Mouse (Mus musculus) heart, embryonic 10.5 days (tissue): Measurements from ENCODE around the gene Cyb5d2. TPM values are rescaled to one million over a fixed set of nuclear protein-coding genes. Genes with fewer than 3 reads are reported as not detected.
A peak's percentile ranks its signal among the peaks of the same experiment; 100 is the strongest.
"Not testable (repeated sequence)": the region's sequence is repeated elsewhere in the genome, so short reads cannot be mapped to it uniquely, and the experiment has no call there.

Experiments used
- DNase-seq: peaks from one replicate; pipeline ENCODE4 v3.0.0-alpha.2; 2017; ENCODE audit warnings: low spot score
- H3K27ac ChIP-seq: fragments of 300-500 bp; sonication (generic); 2 replicates; pipeline ENCODE4 v1.5.1; 2016; ENCODE audit warnings: mild to moderate bottlenecking
- H3K27me3 ChIP-seq: fragments of 300-500 bp; sonication (generic); 2 replicates; pipeline ENCODE4 v1.6.1; 2016; ENCODE audit warnings: mild to moderate bottlenecking; ENCODE audit not compliant: poor library complexity, insufficient read depth, severe bottlenecking
- H3K36me3 ChIP-seq: fragments of 300-500 bp; sonication (generic); 2 replicates; pipeline ENCODE4 v1.6.1; 2016; ENCODE audit warnings: mild to moderate bottlenecking, moderate library complexity
- H3K4me1 ChIP-seq: fragments of 300-500 bp; sonication (generic); 2 replicates; pipeline ENCODE4 v1.6.1; 2016; ENCODE audit warnings: mild to moderate bottlenecking
- H3K4me3 ChIP-seq: fragments of 300-500 bp; sonication (generic); 2 replicates; pipeline ENCODE4 v1.5.1; 2016; ENCODE audit warnings: mild to moderate bottlenecking, moderate library complexity
- H3K9me3 ChIP-seq: fragments of 300-500 bp; sonication (generic); 2 replicates; pipeline ENCODE4 v1.6.1; 2016; ENCODE audit warnings: mild to moderate bottlenecking, moderate library complexity
- WGBS: fragments of 180-500 bp; shearing (Covaris S2); methylation state at CpG from one replicate; pipeline ENCODE4 v1.1.7; 2016; 5-methylcytosine and 5-hydroxymethylcytosine counted together
- polyA plus RNA-seq: library from polyadenylated mRNA; unstranded; fragments of >200 nt; fragmentation: Nextera tagmentation; extraction: Ambion mirVana; gene quantifications from 2 replicates; pipeline ENCODE4 v1.2.1, GENCODE M21; 2016

The Cyb5d2 gene
- polyA plus RNA-seq, 1 experiment from 2014 or later: 4.6 TPM

- 83% methylated on average over 3 of the region's 3 CpGs for WGBS
- DNase-seq: no peak
Observed at GRCm38 (mm10) chr11:72770324-72770723, 25.6 kb downstream of the Cyb5d2 start.

GRCm38 (mm10) chr11:72769061-72769460, 26.9 kb downstream of the Cyb5d2 start:
- Histone ChIP-seq H3K4me1 (no peaks in the 10 kb centered on the region), H3K27me3 (no peaks in the 10 kb centered on the region), H3K9me3 (no peaks in the 10 kb centered on the region), H3K4me3 (no peak overlapping the region), H3K36me3 (peaks cover 49% of the 10 kb centered on the region), H3K27ac (no peak overlapping the region)
- DNase-seq: no peak
- WGBS: 94% methylated on average over 3 of the region's 3 CpGs

More at GRCm38 (mm10) chr11:72770324-72770723, 25.6 kb downstream of the Cyb5d2 start:
- no peak overlapping the region for H3K4me3 ChIP-seq
- H3K27ac ChIP-seq: no peak overlapping the region
- no peaks in the 10 kb centered on the region for H3K4me1 ChIP-seq
- no peaks in the 10 kb centered on the region for H3K9me3 ChIP-seq
- no peaks in the 10 kb centered on the region for H3K27me3 ChIP-seq
- H3K36me3 ChIP-seq: peaks cover 41% of the 10 kb centered on the region

- Histone ChIP-seq H3K27ac (no peak overlapping the region), H3K36me3 (peaks cover 62% of the 10 kb centered on the region), H3K27me3 (no peaks in the 10 kb centered on the region), H3K4me3 (no peak overlapping the region), H3K4me1 (no peaks in the 10 kb centered on the region), H3K9me3 (no peaks in the 10 kb centered on the region)
- DNase-seq: no peak
- 87% methylated on average over 8 of the region's 8 CpGs for WGBS
Observed at GRCm38 (mm10) chr11:72767716-72768115, 28.2 kb downstream of the Cyb5d2 start.

GRCm38 (mm10) chr11:72764270-72764669, 31.7 kb downstream of the Cyb5d2 start:
- Histone ChIP-seq H3K4me1 (no peaks in the 10 kb centered on the region), H3K36me3 (peaks cover 81% of the 10 kb centered on the region), H3K4me3 (no peak overlapping the region), H3K9me3 (no peaks in the 10 kb centered on the region), H3K27ac (no peak overlapping the region), H3K27me3 (no peaks in the 10 kb centered on the region)
- WGBS: 88% methylated on average over 4 of the region's 4 CpGs
- DNase-seq: no peak

GRCm38 (mm10) chr11:72760781-72761180, 35.2 kb downstream of the Cyb5d2 start:
- H3K4me3 ChIP-seq: no peak overlapping the region
- no peak overlapping the region for H3K27ac ChIP-seq
- no peak for DNase-seq
- WGBS: 84% methylated on average over 1 of the region's 1 CpGs
- H3K27me3 ChIP-seq: no peaks in the 10 kb centered on the region
- H3K9me3 ChIP-seq: no peaks in the 10 kb centered on the region
- peaks cover 90% of the 10 kb centered on the region for H3K36me3 ChIP-seq
- H3K4me1 ChIP-seq: no peaks in the 10 kb centered on the region

GRCm38 (mm10) chr11:72759581-72759980, 36.4 kb downstream of the Cyb5d2 start:
- Histone ChIP-seq H3K4me3 (no peak overlapping the region), H3K4me1 (no peaks in the 10 kb centered on the region), H3K36me3 (peaks cover 96% of the 10 kb centered on the region), H3K9me3 (no peaks in the 10 kb centered on the region), H3K27me3 (no peaks in the 10 kb centered on the region), H3K27ac (no peak overlapping the region)
- no peak for DNase-seq
- 87% methylated on average over 6 of the region's 6 CpGs for WGBS

GRCm38 (mm10) chr11:72758316-72758715, 37.6 kb downstream of the Cyb5d2 start:
- Histone ChIP-seq H3K9me3 (no peaks in the 10 kb centered on the region), H3K4me3 (no peak overlapping the region), H3K4me1 (no peaks in the 10 kb centered on the region), H3K27ac (no peak overlapping the region), H3K27me3 (no peaks in the 10 kb centered on the region), H3K36me3 (peaks cover 96% of the 10 kb centered on the region)
- WGBS: 90% methylated on average over 5 of the region's 5 CpGs
- no peak for DNase-seq

- H3K9me3 ChIP-seq: no peaks in the 10 kb centered on the region
- DNase-seq: no peak
- H3K4me3 ChIP-seq: no peak overlapping the region
- WGBS: 44% methylated on average over 2 of the region's 2 CpGs
- no peaks in the 10 kb centered on the region for H3K27me3 ChIP-seq
- H3K27ac ChIP-seq: no peak overlapping the region
- H3K36me3 ChIP-seq: peaks cover 94% of the 10 kb centered on the region
- no peaks in the 10 kb centered on the region for H3K4me1 ChIP-seq
Observed at GRCm38 (mm10) chr11:72751956-72752355, 44.0 kb downstream of the Cyb5d2 start.

- Histone ChIP-seq H3K9me3 (no peaks in the 10 kb centered on the region), H3K27me3 (no peaks in the 10 kb centered on the region), H3K4me3 (no peak overlapping the region), H3K4me1 (peaks cover 21% of the 10 kb centered on the region; the same call in 1 of the 2 replicates), H3K36me3 (peaks cover 42% of the 10 kb centered on the region), H3K27ac (no peak overlapping the region)
- 65% methylated on average over 1 of the region's 1 CpGs for WGBS
- DNase-seq: no peak
Observed at GRCm38 (mm10) chr11:72739048-72739447, 56.9 kb downstream of the Cyb5d2 start.

GRCm38 (mm10) chr11:72737517-72737916, 58.4 kb downstream of the Cyb5d2 start:
- WGBS: 89% methylated on average over 5 of the region's 5 CpGs
- H3K27ac ChIP-seq, H3K9me3 ChIP-seq, DNase-seq, H3K27me3 ChIP-seq, H3K4me3 ChIP-seq: not testable (repeated sequence)
- Histone ChIP-seq H3K36me3 (peaks cover 45% of the 10 kb centered on the region), H3K4me1 (peaks cover 21% of the 10 kb centered on the region; the same call in 1 of the 2 replicates)

GRCm38 (mm10) chr11:72736320-72736719, 59.6 kb downstream of the Cyb5d2 start:
- Histone ChIP-seq H3K4me1 (peaks cover 21% of the 10 kb centered on the region; the same call in 1 of the 2 replicates), H3K27me3 (no peaks in the 10 kb centered on the region), H3K36me3 (peaks cover 55% of the 10 kb centered on the region), H3K9me3 (no peaks in the 10 kb centered on the region), H3K27ac (peak overlapping the region; percentile 82), H3K4me3 (no peak overlapping the region)
- WGBS: 10% methylated on average over 1 of the region's 1 CpGs
- DNase-seq: peak; percentile 81

GRCm38 (mm10) chr11:72735519-72735860, 60.5 kb downstream of the Cyb5d2 start:
- Histone ChIP-seq H3K27me3 (no peaks in the 10 kb centered on the region), H3K4me1 (peaks cover 21% of the 10 kb centered on the region; the same call in 1 of the 2 replicates), H3K27ac (peak overlapping the region; percentile 37; the same call in 1 of the 2 replicates), H3K36me3 (peaks cover 59% of the 10 kb centered on the region), H3K9me3 (no peaks in the 10 kb centered on the region), H3K4me3 (no peak overlapping the region)
- no peak for DNase-seq
- WGBS: 68% methylated on average over 2 of the region's 2 CpGs

- no peaks in the 10 kb centered on the region for H3K27me3 ChIP-seq
- no peak for DNase-seq
- no peak overlapping the region for H3K4me3 ChIP-seq
- peaks cover 60% of the 10 kb centered on the region for H3K36me3 ChIP-seq
- peaks cover 18% of the 10 kb centered on the region; the same call in 1 of the 2 replicates for H3K4me1 ChIP-seq
- WGBS: 59% methylated on average over 4 of the region's 4 CpGs
- peak overlapping the region; percentile 37; the same call in 1 of the 2 replicates for H3K27ac ChIP-seq
- H3K9me3 ChIP-seq: no peaks in the 10 kb centered on the region
Observed at GRCm38 (mm10) chr11:72734840-72735518, 61.0 kb downstream of the Cyb5d2 start.

GRCm38 (mm10) chr11:72733736-72734135, 62.2 kb downstream of the Cyb5d2 start:
- H3K9me3 ChIP-seq: no peaks in the 10 kb centered on the region
- H3K36me3 ChIP-seq: peaks cover 64% of the 10 kb centered on the region
- H3K4me1 ChIP-seq: peaks cover 18% of the 10 kb centered on the region; the same call in 1 of the 2 replicates
- 80% methylated on average over 3 of the region's 3 CpGs for WGBS
- no peak overlapping the region for H3K4me3 ChIP-seq
- DNase-seq: no peak
- H3K27me3 ChIP-seq: no peaks in the 10 kb centered on the region
- H3K27ac ChIP-seq: no peak overlapping the region
